Mouse (Mus musculus) ES-Bruce4 (cell line): ENCODE results near the gene Tom1l2. TPM values are rescaled to one million over a fixed set of nuclear protein-coding genes. Genes with fewer than 3 reads are reported as not detected.
A peak's percentile ranks its signal among the peaks of the same experiment; 100 is the strongest.

Experiments
- H3K27ac ChIP-seq: 2 replicates; pipeline ENCODE4 v1.5.1; 2012; ENCODE audit warnings: low read length, inconsistent platforms; ENCODE audit not compliant: insufficient read depth
- H3K27me3 ChIP-seq: 2 replicates; pipeline ENCODE4 v1.6.1; 2012; ENCODE audit warnings: mild to moderate bottlenecking, low read length, inconsistent platforms; ENCODE audit not compliant: control insufficient read depth, poor library complexity, insufficient read depth, severe bottlenecking
- H3K36me3 ChIP-seq: 2 replicates; pipeline ENCODE4 v1.6.1; 2012; ENCODE audit warnings: inconsistent platforms, mild to moderate bottlenecking, low read length, moderate library complexity; ENCODE audit not compliant: control insufficient read depth, poor library complexity, insufficient read depth, severe bottlenecking
- H3K4me1 ChIP-seq: one replicate; pipeline ENCODE4 v1.8.1; 2011; ENCODE audit warnings: low read length; ENCODE audit not compliant: control insufficient read depth, insufficient read depth
- H3K4me3 ChIP-seq: 2 replicates; pipeline ENCODE4 v1.5.1; 2011; ENCODE audit warnings: low read depth, mild to moderate bottlenecking, low read length
- H3K9ac ChIP-seq: 2 replicates; pipeline ENCODE4 v1.6.1; 2012; ENCODE audit warnings: low read depth, mild to moderate bottlenecking, inconsistent platforms; ENCODE audit not compliant: poor library complexity, severe bottlenecking
- H3K9me3 ChIP-seq: replicated peaks from 2 replicates; pipeline ENCODE4 v1.6.1; 2012; ENCODE audit warnings: mild to moderate bottlenecking, low read length, inconsistent platforms; ENCODE audit not compliant: control insufficient read depth, poor library complexity, insufficient read depth, severe bottlenecking
- CTCF ChIP-seq: IDR thresholded peaks from one replicate; pipeline ENCODE4 v1.8.1; 2011; ENCODE audit warnings: low read depth, low read length
- EP300 ChIP-seq: IDR thresholded peaks from 2 replicates; pipeline ENCODE4 v1.6.1; 2011; ENCODE audit warnings: low read depth, low read length; ENCODE audit not compliant: insufficient read depth
- POLR2A ChIP-seq: IDR thresholded peaks from one replicate; pipeline ENCODE4 v1.8.1; 2011; ENCODE audit warnings: low read length; ENCODE audit not compliant: insufficient read depth
- polyA plus RNA-seq: library from polyadenylated mRNA; stranded (reverse); fragments of >200 nt; gene quantifications from 2 replicates; pipeline ENCODE4 v1.2.4, GENCODE M21; 2011; ENCODE audit warnings: low read depth; ENCODE audit not compliant: missing spikeins, insufficient read depth, insufficient read length

The Tom1l2 gene
- polyA plus RNA-seq, 1 experiment: 9.9 TPM

- Histone ChIP-seq H3K4me1 (peaks cover 7% of the 10 kb centered on the region), H3K36me3 (no peaks in the 10 kb centered on the region), H3K9ac (no peak overlapping the region), H3K9me3 (no peaks in the 10 kb centered on the region), H3K27me3 (no peaks in the 10 kb centered on the region), H3K4me3 (no peak overlapping the region), H3K27ac (peak overlapping the region; percentile 52; the same call in 1 of the 2 replicates)
- TF ChIP-seq CTCF (no peak), POLR2A (no peak), EP300 (no peak)
Observed at GRCm38 (mm10) chr11:60302354-60303083, 50.2 kb downstream of the Tom1l2 start.

- Histone ChIP-seq H3K9ac (no peak overlapping the region), H3K36me3 (no peaks in the 10 kb centered on the region), H3K27ac (peak overlapping the region; percentile 52), H3K4me1 (peaks cover 7% of the 10 kb centered on the region), H3K4me3 (no peak overlapping the region), H3K27me3 (no peaks in the 10 kb centered on the region), H3K9me3 (no peaks in the 10 kb centered on the region)
- no peak for TF ChIP-seq POLR2A
- TF ChIP-seq CTCF: no peak
- peak; percentile 62; the same call in 1 of the 2 replicates for TF ChIP-seq EP300
Observed at GRCm38 (mm10) chr11:60301588-60302208, 51.0 kb downstream of the Tom1l2 start.

GRCm38 (mm10) chr11:60300318-60300717 is 52.4 kb downstream of the Tom1l2 start:
- Histone ChIP-seq H3K27ac (no peak overlapping the region), H3K4me3 (no peak overlapping the region)
- no peak for TF ChIP-seq POLR2A
- no peak for TF ChIP-seq EP300
- TF ChIP-seq CTCF: no peak

GRCm38 (mm10) chr11:60297772-60298171 is 54.9 kb downstream of the Tom1l2 start:
- no peaks in the 10 kb centered on the region for H3K9me3 ChIP-seq
- H3K9ac ChIP-seq: no peak overlapping the region
- TF ChIP-seq POLR2A (no peak), CTCF (no peak), EP300 (peak; percentile 95)
- H3K27ac ChIP-seq: no peak overlapping the region
- no peak overlapping the region for H3K4me3 ChIP-seq
- peaks cover 11% of the 10 kb centered on the region for H3K4me1 ChIP-seq
- H3K27me3 ChIP-seq: no peaks in the 10 kb centered on the region
- H3K36me3 ChIP-seq: no peaks in the 10 kb centered on the region

More at GRCm38 (mm10) chr11:60300318-60300717, 52.4 kb downstream of the Tom1l2 start:
- Histone ChIP-seq H3K36me3 (no peaks in the 10 kb centered on the region), H3K9ac (no peak overlapping the region), H3K4me1 (peaks cover 7% of the 10 kb centered on the region), H3K27me3 (no peaks in the 10 kb centered on the region), H3K9me3 (no peaks in the 10 kb centered on the region)

- peak overlapping the region; percentile 30; the same call in 1 of the 2 replicates for H3K9ac ChIP-seq
- no peaks in the 10 kb centered on the region for H3K36me3 ChIP-seq
- TF ChIP-seq CTCF: no peak
- no peak for TF ChIP-seq POLR2A
- 0 out of 2 replicates have a peak, but pooled peaks have one; percentile 4 for TF ChIP-seq EP300
- no peaks in the 10 kb centered on the region for H3K9me3 ChIP-seq
- H3K4me1 ChIP-seq: peaks cover 10% of the 10 kb centered on the region
- no peak overlapping the region for H3K4me3 ChIP-seq
- peak overlapping the region; percentile 92 for H3K27ac ChIP-seq
- H3K27me3 ChIP-seq: no peaks in the 10 kb centered on the region
Observed at GRCm38 (mm10) chr11:60294630-60295313, 57.9 kb downstream of the Tom1l2 start.
